Mouse (Mus musculus): ENCODE results near the gene Ncapd2.

Ncapd2 gene

GRCm38 (mm10) chr6:125148926-125149568 is 42.5 kb downstream of the Ncapd2 start:
- no peak for DNase-seq (ENCODE audit: low read depth, low spot score)

- no peak for DNase-seq (ENCODE audit: low read depth, low spot score)
These were observed 43.1 kb downstream of the Ncapd2 start for GRCm38 (mm10) chr6:125148251-125148925.

DNA sequence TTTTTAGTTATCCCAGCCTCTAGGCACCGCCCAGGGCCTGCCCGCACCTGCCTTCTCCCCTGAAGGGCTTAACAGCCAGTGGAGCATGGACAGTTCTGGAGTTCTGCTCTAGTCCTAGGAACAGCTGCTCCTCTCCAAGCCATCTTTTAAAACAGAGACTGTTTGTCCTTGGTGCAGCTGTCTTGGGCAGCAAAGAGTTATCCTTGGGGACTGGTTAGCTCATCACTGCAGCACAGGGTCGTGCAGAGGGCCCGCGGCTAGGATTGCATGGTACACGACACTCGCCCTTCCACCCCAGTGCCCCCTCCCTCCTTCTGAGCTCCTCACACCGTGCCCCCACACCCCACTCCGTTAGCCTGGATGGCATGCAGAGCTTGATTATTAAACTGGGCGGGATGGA is 44.2 kb downstream of the Ncapd2 start:
- DNase-seq (ENCODE audit: low read depth, low spot score): no peak

DNA sequence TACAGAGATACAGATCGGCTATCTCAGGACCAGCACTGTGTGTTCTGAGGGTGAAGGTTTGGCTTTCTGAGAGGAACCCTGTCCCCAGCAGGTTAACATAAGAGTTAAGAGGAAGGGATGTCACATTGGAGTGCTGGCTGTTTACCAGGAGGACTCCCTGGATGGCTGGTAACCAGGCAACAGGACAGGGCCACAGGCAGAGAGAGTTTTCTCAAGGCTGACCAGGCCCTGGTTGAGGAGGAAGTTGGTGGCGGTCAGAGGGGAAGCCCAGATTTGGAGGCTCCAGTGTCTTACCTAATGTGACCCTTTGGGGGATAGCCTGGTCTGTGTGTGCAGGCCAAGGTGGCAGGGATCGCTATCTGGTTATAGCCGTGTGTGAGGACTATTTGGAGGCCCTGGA is 44.7 kb downstream of the Ncapd2 start:
- no peak for DNase-seq (ENCODE audit: low read depth, low spot score)

DNA sequence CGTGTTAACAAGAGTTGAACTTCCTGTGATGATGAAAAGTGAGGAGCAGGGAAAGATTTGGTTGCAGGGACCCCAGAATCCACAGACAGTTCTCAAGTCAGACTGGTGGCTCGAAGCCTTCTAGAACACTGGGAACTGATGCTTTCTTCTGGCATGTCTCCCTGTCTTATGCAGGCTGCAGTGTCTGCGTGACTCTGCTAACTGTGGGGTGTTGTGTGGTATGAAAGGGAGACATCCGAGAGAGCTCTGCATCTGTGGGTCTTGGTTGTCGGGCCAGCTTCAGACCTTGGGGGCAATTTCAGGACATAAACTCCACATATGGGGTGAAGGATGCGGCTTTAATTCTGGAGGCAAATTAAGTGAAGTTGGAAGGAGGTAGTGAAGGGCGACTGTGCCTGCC is 45.4 kb downstream of the Ncapd2 start:
- no peak for DNase-seq (ENCODE audit: low read depth, low spot score)

- DNase-seq (ENCODE audit: low read depth, low spot score): no peak
These were observed 46.0 kb downstream of the Ncapd2 start for GRCm38 (mm10) chr6:125145479-125145951.

GRCm38 (mm10) chr6:125145001-125145400 is 46.5 kb downstream of the Ncapd2 start, which contains the start of gene Iffo1:
Gene Iffo1 (plus strand): TSS chr6:125145241.
- peak; percentile 97 for DNase-seq (ENCODE audit: low read depth, low spot score)

- no peak for DNase-seq (ENCODE audit: low read depth, low spot score)
These were observed 47.6 kb downstream of the Ncapd2 start for GRCm38 (mm10) chr6:125143904-125144303.

GRCm38 (mm10) chr6:125143128-125143527 is 48.4 kb downstream of the Ncapd2 start:
- no peak for DNase-seq (ENCODE audit: low read depth, low spot score)

DNA sequence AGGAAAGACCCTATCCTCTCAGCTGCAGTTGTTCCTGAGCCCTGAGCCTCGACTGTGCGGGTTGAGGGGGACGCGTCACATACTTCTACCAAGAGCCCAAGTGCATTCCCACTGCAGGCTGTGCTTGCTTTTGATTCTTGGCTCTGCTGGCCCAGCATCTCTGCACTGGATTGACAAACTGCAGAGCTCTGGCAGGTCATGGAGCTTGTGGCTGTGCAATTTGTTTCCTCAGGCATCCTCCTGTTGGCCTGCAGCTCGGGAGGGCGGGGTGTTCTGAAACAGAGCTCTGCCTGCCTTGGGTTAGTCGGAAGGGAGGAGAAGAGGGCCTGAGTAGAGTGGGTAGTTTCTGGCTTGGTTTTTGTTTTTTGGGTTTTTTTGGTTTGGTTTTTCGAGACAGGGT is 49.1 kb downstream of the Ncapd2 start:
- no peak for DNase-seq (ENCODE audit: low read depth, low spot score)

DNA sequence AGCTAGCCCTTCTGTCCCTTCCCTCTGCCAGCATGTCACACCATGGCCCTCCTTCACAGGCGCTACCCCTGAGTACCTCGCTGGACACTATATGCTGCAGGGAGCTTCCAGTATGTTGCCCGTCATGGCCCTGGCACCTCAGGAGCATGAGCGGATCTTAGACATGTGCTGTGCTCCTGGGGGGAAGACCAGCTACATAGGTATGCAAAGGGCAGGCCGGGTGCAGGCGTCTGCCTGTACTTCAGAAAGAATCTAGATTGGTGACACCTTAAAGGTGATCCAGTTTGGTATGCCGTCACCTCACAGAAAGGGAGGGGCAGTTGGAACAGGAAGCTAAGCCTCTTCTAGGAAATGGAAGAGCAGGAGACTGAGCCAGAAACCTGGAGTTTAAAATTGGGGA is 51.8 kb downstream of the Ncapd2 start:
- no peak for DNase-seq (ENCODE audit: low read depth, low spot score)

- no peak for DNase-seq (ENCODE audit: low read depth, low spot score)
These were observed 54.4 kb downstream of the Ncapd2 start for GRCm38 (mm10) chr6:125137002-125137671.

GRCm38 (mm10) chr6:125132470-125132869 is 59.0 kb downstream of the Ncapd2 start:
- DNase-seq (ENCODE audit: low read depth, low spot score): no peak

GRCm38 (mm10) chr6:125131302-125132156 is 60.0 kb downstream of the Ncapd2 start, which contains the start of gene Nop2:
Gene Nop2 (plus strand): TSS chr6:125131909.
- peak; percentile 98 for DNase-seq (ENCODE audit: low read depth, low spot score)

GRCm38 (mm10) chr6:125129710-125130402 is 61.6 kb downstream of the Ncapd2 start:
- no peak for DNase-seq (ENCODE audit: low read depth, low spot score)

GRCm38 (mm10) chr6:125128724-125129123 is 62.8 kb downstream of the Ncapd2 start:
- no peak for DNase-seq (ENCODE audit: low read depth, low spot score)

DNA sequence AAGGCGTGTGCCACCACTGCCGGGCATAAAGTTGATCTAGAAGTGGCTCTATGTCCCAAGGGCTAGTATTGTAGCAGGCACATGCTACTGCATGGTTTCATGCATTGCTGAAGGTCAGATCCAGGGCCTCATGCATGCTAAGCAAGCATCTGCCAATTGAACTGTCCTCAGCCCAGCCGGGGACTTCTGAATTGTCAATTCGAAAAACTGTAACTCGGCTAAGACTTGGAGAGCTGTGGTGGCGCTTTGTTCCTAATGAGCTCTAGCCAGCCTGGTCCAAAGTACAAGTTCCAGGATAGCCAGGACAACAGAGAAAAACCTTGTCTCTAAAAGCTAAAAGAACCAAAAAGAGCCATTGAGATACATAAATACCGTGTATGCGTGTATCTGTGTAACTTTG is 72.1 kb downstream of the Ncapd2 start:
- DNase-seq (ENCODE audit: low read depth, low spot score): no peak

Measured in WW6 (cell line).